Mouse (Mus musculus) thymus, postnatal 36 days (tissue): ENCODE results near the gene Olfr1450.
"Not testable (repeated sequence)": the region's sequence is repeated elsewhere in the genome, so short reads cannot be mapped to it uniquely, and the experiment has no call there.

ENCODE experiments used
- DNase-seq, 2 experiments: peaks; one replicate each; pipeline ENCODE4 v3.0.0; 2022; ENCODE audit warnings: mixed read lengths in 2 of 2

Gene Olfr1450

GRCm38 (mm10) chr19:12949958-12950357 lies at the start of gene Olfr1450:
Gene Olfr1450 (plus strand): TSS chr19:12950258.
- no peak for DNase-seq

GRCm38 (mm10) chr19:12903643-12904042 lies 46.4 kb upstream of the Olfr1450 start, which contains the start of gene Olfr1447:
Gene Olfr1447 (minus strand): TSS chr19:12903743.
- DNase-seq: no peak

DNA sequence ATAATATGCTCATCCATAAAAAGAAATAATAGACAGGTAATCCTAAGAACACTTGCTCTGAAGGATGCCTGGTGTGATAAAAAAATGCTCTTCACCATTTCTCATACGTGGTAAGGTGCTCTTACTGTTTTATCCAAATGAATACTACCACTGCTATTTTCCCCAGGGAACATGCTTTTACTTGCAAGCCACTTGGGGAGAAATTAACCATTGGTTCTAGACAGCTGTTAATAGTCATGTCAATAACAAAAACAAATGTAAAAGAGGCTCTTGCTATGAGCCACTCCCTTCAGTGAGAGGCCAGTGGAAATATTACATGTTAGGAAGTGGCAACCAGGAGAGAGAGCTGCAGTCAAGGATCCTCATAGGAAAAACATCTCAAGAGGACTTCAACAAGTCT lies 25.7 kb upstream of the Olfr1450 start, which contains the start of gene Olfr1448:
TSS of gene Olfr1448 (minus strand) at position 101 of the 400 bp plus-strand sequence.
- no peak for DNase-seq

DNA sequence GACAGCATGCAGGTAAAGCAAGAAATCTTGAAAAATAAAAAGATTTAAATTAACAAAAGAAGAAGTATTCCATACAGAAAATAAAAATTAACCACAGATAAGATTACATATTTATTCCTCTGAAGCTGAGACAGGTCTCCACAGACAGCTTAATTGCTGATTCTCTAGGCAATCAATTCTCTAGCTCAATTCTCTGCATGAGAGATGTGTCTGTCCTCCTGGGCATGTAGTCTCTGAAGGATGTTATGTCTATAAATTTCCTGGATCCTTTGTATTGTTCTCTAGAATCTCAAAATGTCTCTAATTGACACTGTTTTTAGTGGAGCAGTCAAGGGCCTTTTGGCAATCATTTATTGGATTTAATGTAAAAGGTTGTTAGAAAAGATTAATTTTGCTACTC lies 19.5 kb upstream of the Olfr1450 start, which contains the start of gene Olfr1449:
TSS of gene Olfr1449 (plus strand) at position 301 of the 400 bp plus-strand sequence.
- no peak for DNase-seq

DNA sequence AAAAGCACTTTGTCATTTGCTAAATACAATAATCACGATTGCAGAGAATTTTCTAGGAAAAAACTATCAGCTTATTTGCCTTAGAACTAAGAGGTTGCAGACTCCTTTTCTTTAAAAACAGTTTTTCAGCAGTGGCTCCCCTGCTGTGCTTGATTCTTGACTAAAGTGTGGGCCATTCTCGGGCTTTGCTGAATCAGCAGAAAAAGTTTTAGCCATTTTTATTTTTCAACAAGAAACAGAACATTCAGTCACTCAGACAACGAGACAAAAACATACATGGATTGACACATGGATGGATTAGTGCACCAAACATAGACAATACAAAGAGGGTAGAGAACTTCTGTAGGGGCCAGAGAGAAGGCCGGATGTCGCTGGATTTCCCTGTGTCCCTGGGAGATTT lies 20.0 kb downstream of the Olfr1450 start:
- not testable (repeated sequence) for DNase-seq

GRCm38 (mm10) chr19:12992316-12992715 lies 42.3 kb downstream of the Olfr1450 start:
- DNase-seq: not testable (repeated sequence)

- no peak for DNase-seq
Measured at GRCm38 (mm10) chr19:12994714-12995113, 44.7 kb downstream of the Olfr1450 start, which contains the start of gene Olfr1451. Gene Olfr1451 (plus strand): TSS chr19:12995014.
